30 mouse cellular contexts compared by ENCODE assay signal in the genomic region with DNA sequence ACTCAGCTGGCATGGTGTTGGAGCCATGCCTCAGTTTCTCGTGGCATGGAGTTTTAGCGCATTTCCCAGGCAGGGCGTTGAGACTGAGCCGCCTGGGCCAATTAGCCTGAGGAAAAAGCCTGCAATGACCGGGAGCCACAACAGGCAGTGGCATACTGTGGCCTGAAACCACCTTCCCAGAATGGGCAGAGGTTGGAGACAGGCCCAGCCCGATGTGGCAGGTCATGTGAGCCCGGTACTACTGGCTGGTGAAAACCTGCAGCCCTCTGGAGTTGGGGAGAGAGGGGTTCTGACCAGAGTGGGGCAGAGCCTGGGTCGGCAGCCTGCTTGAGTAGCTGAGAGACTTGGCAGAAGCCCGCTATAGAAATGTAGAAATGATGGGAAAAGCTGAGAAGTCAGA. TPM values are rescaled to one million over a fixed set of nuclear protein-coding genes. Genes with fewer than 3 reads are reported as not detected.
DNase-seq lines count a peak whose midpoint lies in the region; ATAC-seq lines count a peak whose summit lies in the region.
"Had no signal": no experiment of that assay in that cellular context is flagged by ENCODE, and none has a peak within 500 bp of the region (broad histone marks: within the 10 kb centered on the region; RNA-seq: fewer than 3 reads in every experiment).

No protein-coding gene starts in this region.

- H3K4me2 ChIP-seq in heart, embryonic 12.5 days: no peak overlapping the region
- H3K4me2 ChIP-seq: embryonic facial prominence, embryonic 15.5 days; hindbrain, embryonic 13.5 days had no signal

- no peak overlapping the region for H3K9ac ChIP-seq in heart, embryonic 12.5 days
- H3K9ac ChIP-seq: embryonic facial prominence, embryonic 15.5 days; hindbrain, embryonic 13.5 days had no signal

- 74% methylated on average over 9 of the region's 9 CpGs for WGBS in heart, embryonic 12.5 days

- no peaks in the 10 kb centered on the region for H3K27me3 ChIP-seq in heart, embryonic 12.5 days (replicated peaks)
- H3K27me3 ChIP-seq: embryonic facial prominence, embryonic 15.5 days; hindbrain, embryonic 13.5 days had no signal

- no peaks in the 10 kb centered on the region for H3K4me1 ChIP-seq in heart, embryonic 12.5 days (replicated peaks)
- H3K4me1 ChIP-seq: embryonic facial prominence, embryonic 15.5 days; forebrain, embryonic 10.5 days; hindbrain, embryonic 13.5 days had no signal

- no peak overlapping the region for H3K27ac ChIP-seq in heart, embryonic 12.5 days (ENCODE audit: poor library complexity, severe bottlenecking)
- H3K27ac ChIP-seq: embryonic facial prominence, embryonic 15.5 days; forebrain, embryonic 10.5 days; hindbrain, embryonic 13.5 days; hindbrain, postnatal 0 days had no signal

- ATAC-seq in heart, embryonic 12.5 days (ENCODE audit: insufficient number of reproducible peaks, low FRiP score): no peak
- ATAC-seq: CD4-positive, CD25-positive, alpha-beta regulatory T cell, adult 4 months; forebrain, embryonic 14.5 days; hindbrain, postnatal 0 days had no signal

- intact Hi-C loops in heart, postnatal 10 days (cut with DNase I): loop anchor here (1.0 to 2.0 kb wide), 2 partner anchors 96 to 197 kb away; no protein-coding TSS in a partner anchor

- peak; percentile 96 for DNase-seq in heart, adult 11 months
- DNase-seq in heart, adult 8-10 months (ENCODE audit: low spot score): peak; percentile 62
- peak; percentile 68 for DNase-seq in heart, postnatal 10 days
- peak; percentile 22 for DNase-seq in heart, postnatal 4 days
- DNase-seq in thymus, postnatal 14 days: no peak
- no peak for DNase-seq in adrenal gland, adult 18-20 months (ENCODE audit: low spot score in 2 of 2)
- DNase-seq: adrenal gland, postnatal 10 days; B cell, adult 2 months; cerebellum, adult 11 months; cerebellum, adult 8-10 months; gastrocnemius, postnatal 36 days; kidney, adult 18-20 months had no signal

- H3K36me3 ChIP-seq in heart, embryonic 12.5 days: no peaks in the 10 kb centered on the region
- H3K36me3 ChIP-seq: embryonic facial prominence, embryonic 15.5 days; forebrain, embryonic 10.5 days; G1E; hindbrain, embryonic 13.5 days had no signal

- H3K9me3 ChIP-seq in heart, embryonic 12.5 days (replicated peaks): no peaks in the 10 kb centered on the region
- H3K9me3 ChIP-seq: embryonic facial prominence, embryonic 15.5 days; forebrain, embryonic 10.5 days; G1E; hindbrain, embryonic 13.5 days had no signal

- no peak overlapping the region for H3K4me3 ChIP-seq in heart, embryonic 12.5 days
- H3K4me3 ChIP-seq: embryonic facial prominence, embryonic 15.5 days; erythroblast, embryonic 14.5 days; forebrain, embryonic 10.5 days; hindbrain, embryonic 13.5 days had no signal

RNA-seq across cellular contexts. Expression of a gene that starts 3.6 kb away (rescaled TPM):
- polyA plus RNA-seq in heart, embryonic 12.5 days (2016; fragmentation: Nextera tagmentation; extraction: Ambion mirVana): not detected in 2 replicates
- not detected for total RNA-seq in heart, adult 8-10 months (2022)
- total RNA-seq in heart, postnatal 10 days (2021): not detected
- not detected for total RNA-seq in heart, postnatal 4 days (2021)
- not detected for total RNA-seq in adrenal gland, adult 18-20 months (2021)
- total RNA-seq: adrenal gland, postnatal 10 days; adrenal gland, postnatal 4 days; common myeloid progenitor, adult 5-6 weeks; G1E; gastrocnemius, adult 8-10 months; gastrocnemius, postnatal 36 days; hematopoietic stem cell, adult 5-6 weeks; hindbrain, postnatal 0 days had no signal
- polyA plus RNA-seq: brain, embryonic 14.5 days; CD4-positive, CD25-positive, alpha-beta regulatory T cell, adult 4 months; embryonic facial prominence, embryonic 11.5 days; embryonic facial prominence, embryonic 15.5 days; erythroblast, embryonic 14.5 days; forebrain, embryonic 10.5 days; forebrain, embryonic 14.5 days; G1E; heart, embryonic 14.5 days; hindbrain, embryonic 13.5 days; hindbrain, postnatal 0 days; intestine, embryonic 14.5 days; kidney, embryonic 14.5 days had no signal

RNA-seq across cellular contexts. Expression of a gene that starts 6.4 kb away (rescaled TPM):
- not detected in 2 replicates for polyA plus RNA-seq in heart, embryonic 12.5 days (2016; fragmentation: Nextera tagmentation; extraction: Ambion mirVana)
- not detected for total RNA-seq in heart, adult 8-10 months (2022)
- not detected for total RNA-seq in heart, postnatal 10 days (2021)
- not detected for total RNA-seq in heart, postnatal 4 days (2021)
- total RNA-seq in adrenal gland, adult 18-20 months (2021): not detected
- total RNA-seq: adrenal gland, postnatal 10 days; adrenal gland, postnatal 4 days; common myeloid progenitor, adult 5-6 weeks; gastrocnemius, adult 8-10 months; gastrocnemius, postnatal 36 days; hematopoietic stem cell, adult 5-6 weeks; hindbrain, postnatal 0 days had no signal
- polyA plus RNA-seq: brain, embryonic 14.5 days; embryonic facial prominence, embryonic 11.5 days; erythroblast, embryonic 14.5 days; forebrain, embryonic 10.5 days; forebrain, embryonic 14.5 days; G1E; heart, embryonic 14.5 days; hindbrain, embryonic 13.5 days; hindbrain, postnatal 0 days; intestine, embryonic 14.5 days; kidney, embryonic 14.5 days had no signal

RNA-seq across cellular contexts. Expression of a gene that starts 35.9 kb away (rescaled TPM):
- not detected in 2 replicates for polyA plus RNA-seq in heart, embryonic 12.5 days (2016; fragmentation: Nextera tagmentation; extraction: Ambion mirVana)
- not detected for total RNA-seq in heart, adult 8-10 months (2022)
- total RNA-seq in heart, postnatal 10 days (2021): not detected
- not detected for total RNA-seq in heart, postnatal 4 days (2021)
- under 1 TPM in 1 of 2 experiments, not detected in 1; 0.50 TPM for total RNA-seq in adrenal gland, adult 18-20 months (2021)
- total RNA-seq: adrenal gland, postnatal 10 days; common myeloid progenitor, adult 5-6 weeks; gastrocnemius, adult 8-10 months; gastrocnemius, postnatal 36 days; hematopoietic stem cell, adult 5-6 weeks; hindbrain, postnatal 0 days had no signal
- polyA plus RNA-seq: brain, embryonic 14.5 days; CD4-positive, CD25-positive, alpha-beta regulatory T cell, adult 4 months; embryonic facial prominence, embryonic 11.5 days; erythroblast, embryonic 14.5 days; forebrain, embryonic 10.5 days; forebrain, embryonic 14.5 days; G1E; heart, embryonic 14.5 days; hindbrain, embryonic 13.5 days; hindbrain, postnatal 0 days; intestine, embryonic 14.5 days; kidney, embryonic 14.5 days had no signal

RNA-seq across cellular contexts. Expression of a gene that starts 36.7 kb away (rescaled TPM):
- polyA plus RNA-seq in heart, embryonic 12.5 days (2016; fragmentation: Nextera tagmentation; extraction: Ambion mirVana): not detected in 2 replicates
- not detected for total RNA-seq in heart, adult 8-10 months (2022)
- total RNA-seq in heart, postnatal 10 days (2021): not detected
- not detected for total RNA-seq in heart, postnatal 4 days (2021)
- not detected for total RNA-seq in adrenal gland, adult 18-20 months (2021)
- total RNA-seq: adrenal gland, postnatal 10 days; adrenal gland, postnatal 4 days; common myeloid progenitor, adult 5-6 weeks; G1E; gastrocnemius, adult 8-10 months; gastrocnemius, postnatal 36 days; hematopoietic stem cell, adult 5-6 weeks; hindbrain, postnatal 0 days had no signal
- polyA plus RNA-seq: brain, embryonic 14.5 days; CD4-positive, CD25-positive, alpha-beta regulatory T cell, adult 4 months; embryonic facial prominence, embryonic 11.5 days; erythroblast, embryonic 14.5 days; forebrain, embryonic 10.5 days; forebrain, embryonic 14.5 days; G1E; heart, embryonic 14.5 days; hindbrain, embryonic 13.5 days; hindbrain, postnatal 0 days; intestine, embryonic 14.5 days; kidney, embryonic 14.5 days had no signal

RNA-seq across cellular contexts. Expression of a gene that starts 46.0 kb away (rescaled TPM):
- polyA plus RNA-seq in heart, embryonic 12.5 days (2016; fragmentation: Nextera tagmentation; extraction: Ambion mirVana): not detected in 2 replicates
- not detected for total RNA-seq in heart, adult 8-10 months (2022)
- total RNA-seq in heart, postnatal 10 days (2021): not detected
- not detected for total RNA-seq in heart, postnatal 4 days (2021)
- not detected for total RNA-seq in adrenal gland, adult 18-20 months (2021)
- total RNA-seq: adrenal gland, postnatal 10 days; adrenal gland, postnatal 4 days; common myeloid progenitor, adult 5-6 weeks; G1E; gastrocnemius, adult 8-10 months; gastrocnemius, postnatal 36 days; hematopoietic stem cell, adult 5-6 weeks; hindbrain, postnatal 0 days had no signal
- polyA plus RNA-seq: brain, embryonic 14.5 days; CD4-positive, CD25-positive, alpha-beta regulatory T cell, adult 4 months; embryonic facial prominence, embryonic 11.5 days; embryonic facial prominence, embryonic 15.5 days; erythroblast, embryonic 14.5 days; forebrain, embryonic 10.5 days; forebrain, embryonic 14.5 days; G1E; heart, embryonic 14.5 days; hindbrain, embryonic 13.5 days; hindbrain, postnatal 0 days; intestine, embryonic 14.5 days; kidney, embryonic 14.5 days had no signal

Comparison
In these comparisons a context has a peak if more than half of its experiments do, and no peak if none do; other contexts are left out.
1. DNase-seq: peak in heart, adult 11 months (single experiment), heart, adult 8-10 months (single experiment), heart, postnatal 10 days (2 of 2) and heart, postnatal 4 days (single experiment); none in thymus, postnatal 14 days (single experiment) and adrenal gland, adult 18-20 months (0 of 2).